Mouse (Mus musculus): ENCODE measurements around the gene Gm21394.
"Not testable (repeated sequence)": the region's sequence is repeated elsewhere in the genome, so short reads cannot be mapped to it uniquely, and the experiment has no call there.

The Gm21394 gene

GRCm38 (mm10) chrY:84564807-84565206, at the start of gene Gm21394:
TSS of gene Gm21394 (minus strand) at chrY:84564907.
- not testable (repeated sequence) for DNase-seq (ENCODE audit: low read depth, low spot score)

Data from mesoderm, embryonic 11.5 days (tissue).